Mouse (Mus musculus) myocyte (in vitro differentiated cells): ENCODE results near the gene Defb35.
"Not testable (repeated sequence)": the region's sequence is repeated elsewhere in the genome, so short reads cannot be mapped to it uniquely, and the experiment has no call there.

Experiments used
- CEBPB ChIP-seq: IDR thresholded peaks from 2 replicates; pipeline ENCODE4 v1.6.1; 2011; ENCODE audit warnings: mild to moderate bottlenecking, moderate library complexity; ENCODE audit not compliant: poor library complexity, insufficient read depth, severe bottlenecking
- E2F4 ChIP-seq: IDR thresholded peaks from one replicate; pipeline ENCODE4 v1.6.1; 2011; ENCODE audit warnings: mild to moderate bottlenecking, control low read depth, moderate library complexity; ENCODE audit not compliant: insufficient read depth
- MAX ChIP-seq: IDR thresholded peaks from one replicate; pipeline ENCODE4 v1.6.1; 2011; ENCODE audit warnings: low read depth, mild to moderate bottlenecking, control low read depth
- MYOD1 ChIP-seq, 3 experiments: IDR thresholded peaks; one replicate each; pipeline ENCODE4 v1.6.1; 2011; ENCODE audit warnings: control low read depth in 2 of 3, low read depth in 2 of 3, mild to moderate bottlenecking in 2 of 3, moderate library complexity in 1 of 3; ENCODE audit not compliant: insufficient read length in 2 of 3, control insufficient read depth in 1 of 3
- POLR2A ChIP-seq: IDR thresholded peaks from one replicate; pipeline ENCODE4 v1.6.1; 2011; ENCODE audit warnings: low read depth, mild to moderate bottlenecking, control low read depth, moderate library complexity; ENCODE audit not compliant: insufficient read length
- POLR2AphosphoS2 ChIP-seq: IDR thresholded peaks from one replicate; pipeline ENCODE4 v1.6.1; 2011; ENCODE audit warnings: low read depth, control low read depth; ENCODE audit not compliant: insufficient read length
- REST ChIP-seq: IDR thresholded peaks from one replicate; pipeline ENCODE4 v1.6.1; 2011; ENCODE audit warnings: mild to moderate bottlenecking, control low read depth, moderate library complexity; ENCODE audit not compliant: insufficient read depth, insufficient read length
- TCF12 ChIP-seq: IDR thresholded peaks from one replicate; pipeline ENCODE4 v1.6.1; 2011; ENCODE audit warnings: mild to moderate bottlenecking, control low read depth; ENCODE audit not compliant: poor library complexity, insufficient read depth, severe bottlenecking
- USF1 ChIP-seq: IDR thresholded peaks from one replicate; pipeline ENCODE4 v1.6.1; 2011; ENCODE audit warnings: low read depth, mild to moderate bottlenecking, control low read depth, moderate library complexity

DNA sequence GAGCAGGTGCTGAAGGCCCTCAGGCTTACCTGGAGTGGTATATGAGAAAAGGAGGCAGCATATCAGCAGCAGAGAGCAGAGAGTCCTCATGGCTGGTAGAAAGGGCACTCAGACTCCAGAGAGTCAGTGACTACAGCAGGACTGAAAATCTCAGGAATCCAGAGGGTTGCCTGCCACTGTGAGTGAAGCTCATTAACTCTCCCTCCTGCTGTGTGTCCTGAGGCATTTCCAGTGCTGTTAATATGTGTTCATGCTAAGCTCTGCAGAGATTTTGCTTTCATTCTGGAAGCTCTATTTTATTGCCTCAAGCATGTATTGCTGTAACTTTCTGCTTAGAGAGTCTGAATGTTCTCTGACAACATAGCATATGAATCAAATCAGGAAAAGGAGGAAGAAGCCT lies 31.9 kb upstream of the Defb35 start, which contains the start of gene Defb11:
- TF ChIP-seq USF1; POLR2A; CEBPB; E2F4; MYOD1 (IDR thresholded peaks at IDR 0.05; ENCODE audit: control insufficient read depth in 1 of 3, insufficient read length in 2 of 3, low read depth in 2 of 3); TCF12; MAX; POLR2AphosphoS2; REST: not testable (repeated sequence)
